Mouse (Mus musculus) hindbrain, embryonic 10.5 days (tissue): ENCODE results near the gene Gm4871. TPM values are rescaled to one million over a fixed set of nuclear protein-coding genes. Genes with fewer than 3 reads are reported as not detected.
"Not testable (repeated sequence)": the region's sequence is repeated elsewhere in the genome, so short reads cannot be mapped to it uniquely, and the experiment has no call there.

Source experiments
- DNase-seq: peaks from one replicate; pipeline ENCODE4 v3.0.0-alpha.2; 2017; ENCODE audit warnings: low spot score
- H3K27ac ChIP-seq: fragments of 300-500 bp; sonication (generic); 2 replicates; pipeline ENCODE4 v1.5.1; 2016; ENCODE audit warnings: mild to moderate bottlenecking, moderate library complexity
- H3K27me3 ChIP-seq: fragments of 300-500 bp; sonication (generic); 2 replicates; pipeline ENCODE4 v1.6.1; 2016; ENCODE audit warnings: mild to moderate bottlenecking; ENCODE audit not compliant: poor library complexity, insufficient read depth, severe bottlenecking
- H3K36me3 ChIP-seq: fragments of 300-500 bp; sonication (generic); 2 replicates; pipeline ENCODE4 v1.6.1; 2016; ENCODE audit warnings: mild to moderate bottlenecking, moderate library complexity
- H3K4me1 ChIP-seq: fragments of 300-500 bp; sonication (generic); replicated peaks from 2 replicates; pipeline ENCODE4 v1.6.1; 2016; ENCODE audit warnings: mild to moderate bottlenecking
- H3K4me3 ChIP-seq: fragments of 300-500 bp; sonication (generic); 2 replicates; pipeline ENCODE4 v1.5.1; 2016; ENCODE audit warnings: mild to moderate bottlenecking, moderate library complexity
- H3K9me3 ChIP-seq: fragments of 300-500 bp; sonication (generic); 2 replicates; pipeline ENCODE4 v1.6.1; 2016; ENCODE audit warnings: mild to moderate bottlenecking, moderate library complexity
- WGBS: fragments of 180-500 bp; shearing (Covaris S2); methylation state at CpG from one replicate; pipeline ENCODE4 v1.1.7; 2016; 5-methylcytosine and 5-hydroxymethylcytosine counted together
- polyA plus RNA-seq: library from polyadenylated mRNA; unstranded; fragments of >200 nt; fragmentation: Nextera tagmentation; extraction: Ambion mirVana; gene quantifications from 2 replicates; pipeline ENCODE4 v1.2.1, GENCODE M21; 2016

The Gm4871 gene
- polyA plus RNA-seq = 0.13 TPM in 1 of 2 replicates, not detected in the other

GRCm38 (mm10) chr5:145032391-145032790, at the start of gene Gm4871:
Gm4871 (minus strand) TSS chr5:145032754.
- H3K9me3 ChIP-seq, H3K4me3 ChIP-seq, H3K27me3 ChIP-seq, DNase-seq, H3K27ac ChIP-seq, H3K4me1 ChIP-seq, H3K36me3 ChIP-seq: not testable (repeated sequence)
- WGBS = 70% methylated on average over 5 of the region's 5 CpGs

GRCm38 (mm10) chr5:145081866-145082613, 49.5 kb upstream of the Gm4871 start:
- Histone ChIP-seq H3K27ac (no peak overlapping the region), H3K9me3 (no peaks in the 10 kb centered on the region), H3K36me3 (peaks cover 13% of the 10 kb centered on the region), H3K4me3 (no peak overlapping the region), H3K27me3 (no peaks in the 10 kb centered on the region), H3K4me1 (peaks cover 15% of the 10 kb centered on the region)
- DNase-seq = no peak
- WGBS = 90% methylated on average over 10 of the region's 10 CpGs

- Histone ChIP-seq H3K9me3 (no peaks in the 10 kb centered on the region), H3K4me3 (no peak overlapping the region), H3K27me3 (no peaks in the 10 kb centered on the region), H3K27ac (no peak overlapping the region), H3K36me3 (no peaks in the 10 kb centered on the region), H3K4me1 (peaks cover 7% of the 10 kb centered on the region)
- WGBS = 56% methylated on average over 3 of the region's 3 CpGs
- no peak for DNase-seq
Measured at GRCm38 (mm10) chr5:145075081-145075480, 42.5 kb upstream of the Gm4871 start.

GRCm38 (mm10) chr5:145071342-145071741, 38.8 kb upstream of the Gm4871 start:
- Histone ChIP-seq H3K4me1 (peaks cover 7% of the 10 kb centered on the region), H3K27ac (no peak overlapping the region), H3K36me3 (no peaks in the 10 kb centered on the region), H3K9me3 (no peaks in the 10 kb centered on the region), H3K27me3 (no peaks in the 10 kb centered on the region), H3K4me3 (no peak overlapping the region)
- WGBS = 48% methylated on average over 6 of the region's 6 CpGs
- no peak for DNase-seq

DNA sequence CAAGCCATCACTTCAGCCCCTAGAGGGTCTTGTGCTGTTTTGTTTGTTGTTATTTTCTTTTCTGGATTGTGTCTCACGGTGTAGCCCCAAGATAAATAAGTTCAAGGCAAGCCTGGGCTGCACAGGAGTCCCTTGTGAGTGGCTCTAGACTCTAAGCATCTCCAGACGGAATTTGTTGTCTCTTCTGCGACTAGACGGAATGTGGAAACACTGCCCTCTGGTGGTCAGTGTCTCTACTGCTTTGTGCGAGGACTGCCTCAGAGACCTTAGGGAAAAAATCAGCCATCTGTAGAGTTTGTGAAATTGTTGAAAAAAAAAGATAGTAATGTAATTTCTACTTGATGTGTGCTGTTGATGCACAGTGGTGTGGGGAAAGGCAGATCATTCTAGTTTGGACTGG, 37.2 kb upstream of the Gm4871 start:
- H3K36me3 ChIP-seq = no peaks in the 10 kb centered on the region
- no peaks in the 10 kb centered on the region for H3K27me3 ChIP-seq
- H3K9me3 ChIP-seq = no peaks in the 10 kb centered on the region
- peak; percentile 71 for DNase-seq
- no peak overlapping the region for H3K4me3 ChIP-seq
- no peak overlapping the region for H3K27ac ChIP-seq
- H3K4me1 ChIP-seq = peaks cover 2% of the 10 kb centered on the region
- 4% methylated on average over 5 of the region's 5 CpGs for WGBS

DNA sequence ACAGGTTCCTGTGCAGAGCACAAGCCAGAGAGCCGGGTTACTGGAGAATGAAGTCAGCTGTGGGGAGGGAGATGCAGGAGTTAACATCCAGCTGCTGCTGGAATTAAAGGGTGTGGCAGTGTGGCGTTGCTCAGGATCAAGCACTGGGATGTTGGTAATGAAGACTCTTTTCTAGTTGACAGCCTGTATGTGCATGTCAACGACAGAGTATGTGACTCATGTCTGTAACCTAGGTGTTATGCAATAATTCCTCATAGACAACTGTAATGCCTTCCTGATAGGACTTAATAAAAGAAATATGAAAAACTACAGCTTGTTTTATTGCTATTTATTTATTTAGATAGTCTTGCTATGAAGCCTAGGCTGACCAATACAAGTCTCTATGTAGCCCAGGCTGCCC, 36.3 kb upstream of the Gm4871 start:
- H3K4me1 ChIP-seq = no peaks in the 10 kb centered on the region
- no peak overlapping the region for H3K4me3 ChIP-seq
- H3K27me3 ChIP-seq = no peaks in the 10 kb centered on the region
- H3K9me3 ChIP-seq = no peaks in the 10 kb centered on the region
- DNase-seq = no peak
- no peak overlapping the region for H3K27ac ChIP-seq
- WGBS = 66% methylated on average over 3 of the region's 3 CpGs
- no peaks in the 10 kb centered on the region for H3K36me3 ChIP-seq

GRCm38 (mm10) chr5:145064765-145065340, 32.3 kb upstream of the Gm4871 start:
- Histone ChIP-seq H3K4me3 (no peak overlapping the region), H3K4me1 (no peaks in the 10 kb centered on the region), H3K27ac (no peak overlapping the region), H3K9me3 (no peaks in the 10 kb centered on the region), H3K27me3 (no peaks in the 10 kb centered on the region), H3K36me3 (no peaks in the 10 kb centered on the region)
- DNase-seq = no peak
- WGBS = 86% methylated on average over 1 of the region's 1 CpGs

DNA sequence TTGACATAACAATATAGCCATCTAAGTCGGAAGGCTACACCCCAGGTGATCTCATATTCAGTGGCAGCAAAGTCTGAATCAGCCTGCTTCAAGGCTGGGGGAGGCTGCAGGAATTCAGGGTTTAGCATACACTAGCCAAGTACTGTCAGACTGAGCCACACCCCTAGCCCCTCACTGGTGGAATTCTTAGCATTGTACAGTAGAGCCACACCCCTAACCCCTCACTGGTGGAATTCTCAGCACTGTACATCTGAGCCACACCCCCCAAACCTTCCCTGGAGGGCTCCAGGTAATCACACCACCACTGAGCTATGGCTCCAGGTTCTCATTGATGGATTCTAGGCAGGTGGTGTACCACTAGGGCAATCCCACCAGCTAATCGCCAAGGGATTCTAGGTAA, 27.0 kb upstream of the Gm4871 start:
- 74% methylated on average over 2 of the region's 2 CpGs for WGBS
- H3K27ac ChIP-seq = no peak overlapping the region
- no peaks in the 10 kb centered on the region for H3K36me3 ChIP-seq
- no peaks in the 10 kb centered on the region for H3K27me3 ChIP-seq
- H3K9me3 ChIP-seq = no peaks in the 10 kb centered on the region
- no peak for DNase-seq
- no peak overlapping the region for H3K4me3 ChIP-seq
- no peaks in the 10 kb centered on the region for H3K4me1 ChIP-seq

- H3K4me3 ChIP-seq = no peak overlapping the region
- 89% methylated on average over 7 of the region's 7 CpGs for WGBS
- no peak for DNase-seq
- no peaks in the 10 kb centered on the region for H3K9me3 ChIP-seq
- no peaks in the 10 kb centered on the region for H3K4me1 ChIP-seq
- no peaks in the 10 kb centered on the region for H3K36me3 ChIP-seq
- no peaks in the 10 kb centered on the region for H3K27me3 ChIP-seq
- no peak overlapping the region for H3K27ac ChIP-seq
Measured at GRCm38 (mm10) chr5:145058722-145059121, 26.2 kb upstream of the Gm4871 start.

DNA sequence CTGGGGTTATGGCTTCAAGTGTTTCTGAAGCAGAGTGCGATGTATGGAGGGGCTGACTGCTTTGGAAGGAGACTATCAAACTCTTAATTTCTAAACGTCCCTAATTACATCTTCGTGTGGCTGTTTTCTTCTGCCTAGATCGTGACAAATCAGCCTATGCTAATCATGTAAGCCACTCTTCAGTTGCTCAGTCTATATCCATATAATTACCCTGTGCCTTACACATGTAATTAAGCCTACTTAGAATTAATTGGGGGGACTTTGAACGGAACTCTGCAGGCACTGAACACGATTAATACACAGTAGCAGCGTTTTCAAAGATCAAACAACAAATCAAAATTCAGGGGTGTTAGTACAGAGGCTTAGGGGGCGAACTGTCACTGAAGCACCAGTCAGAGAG, 25.4 kb upstream of the Gm4871 start:
- Histone ChIP-seq H3K36me3 (no peaks in the 10 kb centered on the region), H3K4me1 (no peaks in the 10 kb centered on the region), H3K27ac (no peak overlapping the region), H3K27me3 (no peaks in the 10 kb centered on the region), H3K9me3 (no peaks in the 10 kb centered on the region), H3K4me3 (no peak overlapping the region)
- no peak for DNase-seq
- 87% methylated on average over 8 of the region's 8 CpGs for WGBS

- not testable (repeated sequence) for H3K9me3 ChIP-seq, H3K4me1 ChIP-seq, H3K4me3 ChIP-seq, H3K27me3 ChIP-seq, DNase-seq, H3K36me3 ChIP-seq, H3K27ac ChIP-seq
- 88% methylated on average over 3 of the region's 3 CpGs for WGBS
Measured at GRCm38 (mm10) chr5:145054187-145054586, 21.6 kb upstream of the Gm4871 start.

- DNase-seq, H3K4me1 ChIP-seq, H3K27me3 ChIP-seq, H3K4me3 ChIP-seq, H3K27ac ChIP-seq, H3K9me3 ChIP-seq, H3K36me3 ChIP-seq: not testable (repeated sequence)
- 75% methylated on average over 3 of the region's 3 CpGs for WGBS
Measured at GRCm38 (mm10) chr5:145042690-145043089, 10.1 kb upstream of the Gm4871 start, which contains the start of gene 1700018F24Rik. 1700018F24Rik (plus strand) TSS chr5:145042990.

- 47% methylated on average over 4 of the region's 4 CpGs for WGBS
- peak; percentile 25 for DNase-seq
- Histone ChIP-seq H3K4me3 (no peak overlapping the region), H3K27me3 (no peaks in the 10 kb centered on the region), H3K9me3 (no peaks in the 10 kb centered on the region), H3K4me1 (no peaks in the 10 kb centered on the region), H3K36me3 (no peaks in the 10 kb centered on the region), H3K27ac (no peak overlapping the region)
Measured at GRCm38 (mm10) chr5:145041628-145042027, 9.1 kb upstream of the Gm4871 start.
